Mouse (Mus musculus) CH12.LX (cell line): Measurements from ENCODE around the gene Prkag2. TPM values are rescaled to one million over a fixed set of nuclear protein-coding genes. Genes with fewer than 3 reads are reported as not detected.

Experiments
- DNase-seq: peaks from one replicate; pipeline ENCODE4 v3.0.0-alpha.2; 2013; ENCODE audit errors: extremely low read depth
- H3K27ac ChIP-seq: 2 replicates; pipeline ENCODE4 v1.5.1; 2012; ENCODE audit warnings: low read depth, mild to moderate bottlenecking, control low read depth, moderate library complexity; ENCODE audit not compliant: insufficient read depth
- H3K27me3 ChIP-seq: replicated peaks from 2 replicates; pipeline ENCODE3; 2012; ENCODE audit warnings: inconsistent platforms
- H3K36me3 ChIP-seq, 2 experiments: replicated peaks in 1 of 2; 2 replicates each; pipeline versions ENCODE3 to v1.6.1; 2012; ENCODE audit warnings: inconsistent platforms in 1 of 2, low read length in 1 of 2, mild to moderate bottlenecking in 1 of 2, mixed read lengths in 1 of 2, moderate library complexity in 1 of 2; ENCODE audit not compliant: control insufficient read depth in 1 of 2, insufficient read depth in 1 of 2
- H3K4me1 ChIP-seq, 2 experiments: 2 replicates each; pipeline ENCODE4 v1.6.1; 2012; ENCODE audit warnings: inconsistent platforms in 1 of 2, moderate library complexity in 1 of 2; ENCODE audit not compliant: insufficient read depth in 2 of 2, control insufficient read depth in 1 of 2
- H3K4me2 ChIP-seq: 2 replicates; pipeline ENCODE4 v1.6.1; 2012; ENCODE audit warnings: low read depth, mild to moderate bottlenecking, control low read depth; ENCODE audit not compliant: poor library complexity, insufficient read depth, severe bottlenecking
- H3K4me3 ChIP-seq, 3 experiments: fragments of 150-350 bp in 1 of 3; sonication (generic) in 1 of 3; replicated peaks in 1 of 3; 2 replicates each; pipeline versions ENCODE3 to v1.5.1; 2011 to 2012; ENCODE audit warnings: low read depth in 2 of 3, low read length in 2 of 3, mild to moderate bottlenecking in 2 of 3, moderate library complexity in 2 of 3, control low read depth in 1 of 3, improper control_type of control experiment in 1 of 3, inconsistent platforms in 1 of 3, mixed read lengths in 1 of 3; ENCODE audit not compliant: poor library complexity in 1 of 3
- H3K79me2 ChIP-seq: replicated peaks from 2 replicates; pipeline ENCODE4 v1.6.1; 2012; ENCODE audit warnings: mild to moderate bottlenecking, moderate library complexity; ENCODE audit not compliant: control insufficient read depth, poor library complexity, insufficient read depth, severe bottlenecking; ENCODE audit errors: extremely low read depth
- H3K9ac ChIP-seq: 2 replicates; pipeline ENCODE4 v1.6.1; 2012; ENCODE audit warnings: low read depth, mild to moderate bottlenecking, control low read depth, moderate library complexity; ENCODE audit not compliant: insufficient read depth
- H3K9me3 ChIP-seq: replicated peaks from 2 replicates; pipeline ENCODE3; 2012; ENCODE audit warnings: low read length, inconsistent platforms, mixed read lengths
- CHD2 ChIP-seq: IDR thresholded peaks from 2 replicates; pipeline ENCODE4 v1.6.1; 2011; ENCODE audit warnings: low read length, improper control_type of control experiment
- GABPA ChIP-seq: IDR thresholded peaks from 2 replicates; pipeline ENCODE4 v1.6.1; 2012; ENCODE audit warnings: low read depth, low read length, improper control_type of control experiment, inconsistent platforms; ENCODE audit not compliant: insufficient replicate concordance
- KAT2A ChIP-seq: IDR thresholded peaks from 2 replicates; pipeline ENCODE4 v1.6.1; 2012; ENCODE audit warnings: low read length, improper control_type of control experiment, inconsistent platforms; ENCODE audit not compliant: insufficient replicate concordance
- MAFK ChIP-seq: IDR thresholded peaks from 2 replicates; pipeline ENCODE4 v1.6.1; 2011; ENCODE audit warnings: low read length, improper control_type of control experiment; ENCODE audit not compliant: insufficient replicate concordance
- MAX ChIP-seq: IDR thresholded peaks from 2 replicates; pipeline ENCODE4 v1.6.1; 2011; ENCODE audit warnings: low read length, improper control_type of control experiment
- MAZ ChIP-seq: IDR thresholded peaks from 2 replicates; pipeline ENCODE4 v1.6.1; 2012; ENCODE audit warnings: low read depth, mild to moderate bottlenecking, inconsistent platforms, low read length, improper control_type of control experiment, moderate library complexity
- MYC ChIP-seq: IDR thresholded peaks from 2 replicates; pipeline ENCODE4 v1.6.1; 2011; ENCODE audit warnings: low read depth, mild to moderate bottlenecking, improper control_type of control experiment, low read length
- PAX5 ChIP-seq: IDR thresholded peaks from 2 replicates; pipeline ENCODE4 v1.6.1; 2012; ENCODE audit warnings: low read length, inconsistent platforms, mixed read lengths
- POLR2A ChIP-seq: IDR thresholded peaks from 2 replicates; pipeline ENCODE4 v1.6.1; 2011; ENCODE audit warnings: low read depth, mild to moderate bottlenecking, improper control_type of control experiment, low read length
- POLR2AphosphoS2 ChIP-seq: IDR thresholded peaks from 2 replicates; pipeline ENCODE4 v1.6.1; 2011; ENCODE audit warnings: low read depth, low read length, improper control_type of control experiment
- RAD21 ChIP-seq: IDR thresholded peaks from 2 replicates; pipeline ENCODE4 v1.6.1; 2011; ENCODE audit warnings: low read depth, mild to moderate bottlenecking, low read length, improper control_type of control experiment, moderate library complexity
- SMC3 ChIP-seq: IDR thresholded peaks from 2 replicates; pipeline ENCODE4 v1.6.1; 2011; ENCODE audit warnings: low read depth, low read length, improper control_type of control experiment
- TCF12 ChIP-seq: IDR thresholded peaks from 2 replicates; pipeline ENCODE4 v1.6.1; 2014; ENCODE audit warnings: low read depth, mild to moderate bottlenecking, inconsistent platforms, low read length, improper control_type of control experiment
- USF2 ChIP-seq: conservative IDR thresholded peaks from 2 replicates; pipeline ENCODE4 v1.6.1; 2011; ENCODE audit warnings: low read depth, low read length, improper control_type of control experiment
- ZC3H11A ChIP-seq: IDR thresholded peaks from 2 replicates; pipeline ENCODE4 v1.6.1; 2012; ENCODE audit warnings: low read depth, mild to moderate bottlenecking, inconsistent platforms, low read length, improper control_type of control experiment
- ZKSCAN1 ChIP-seq: IDR thresholded peaks from 2 replicates; pipeline ENCODE4 v1.6.1; 2012; ENCODE audit warnings: low read depth, inconsistent platforms, low read length, improper control_type of control experiment, borderline replicate concordance
- ZMIZ1 ChIP-seq: IDR thresholded peaks from 2 replicates; pipeline ENCODE4 v1.6.1; 2012; ENCODE audit warnings: low read depth, mild to moderate bottlenecking, inconsistent platforms, low read length, improper control_type of control experiment
- dilution Hi-C: fragments of 300-500 bp; cut with MboI; formaldehyde crosslinking; loops from 2 replicates; pipeline ENCODE4 v1.14.3; 2020; ENCODE audit warnings: low sequenced_read_pairs; ENCODE audit not compliant: extremely low pct_unique_long_range_greater_than_20kb, extremely low pct_ligation_motif_present
- in situ Hi-C: fragments of 300-500 bp; cut with MboI; formaldehyde crosslinking; loops from 3 replicates; pipeline ENCODE4 v1.14.3; 2019; ENCODE audit warnings: low sequenced_read_pairs, low pct_ligation_motif_present, low pct_unique_long_range_greater_than_20kb, mixed read lengths
- polyA plus RNA-seq: library from polyadenylated mRNA; unstranded; fragments of >175 nt; gene quantifications from 2 replicates; pipeline ENCODE4 v1.2.1, GENCODE M21; 2012; ENCODE audit warnings: low read depth; ENCODE audit not compliant: insufficient read length
- total RNA-seq, 2 experiments: library from RNA; depleted of rRNA; stranded (reverse); fragments of 300-350 nt in 1 of 2; fragments of >200 nt in 1 of 2; gene quantifications; 2 replicates each; pipeline ENCODE4 v1.2.3; 2012 to 2014

Prkag2 gene
- total and polyA plus RNA-seq, 3 experiments = 4.6 to 21.2 (median 8.8) TPM

- no peak for DNase-seq
- dilution Hi-C loops = no loop called here
- Histone ChIP-seq H3K27me3 (no peaks in the 10 kb centered on the region), H3K79me2 (no peaks in the 10 kb centered on the region), H3K9ac (no peak overlapping the region), H3K4me2 (no peak overlapping the region), H3K9me3 (peaks cover 9% of the 10 kb centered on the region), H3K4me1 (peaks cover 3 to 4% of the 10 kb centered on the region in 2 experiments; a peak in 2 of 4 replicates), H3K27ac (no peak overlapping the region)
- TF ChIP-seq ZKSCAN1 (no peak), USF2 (no peak), POLR2AphosphoS2 (no peak), MYC (no peak), POLR2A (no peak), SMC3 (no peak), ZC3H11A (no peak), MAX (no peak), MAFK (no peak)
- TF ChIP-seq, all 38 proteins: peak for 0
- no peaks in the 10 kb centered on the region for H3K36me3 ChIP-seq
- in situ Hi-C loops = no loop called here
- no peak overlapping the region for H3K4me3 ChIP-seq
These were observed 15.6 kb upstream of the Prkag2 start for GRCm38 (mm10) chr5:25115997-25116396.

- Histone ChIP-seq H3K4me3 (no peak overlapping the region), H3K36me3 (no peaks in the 10 kb centered on the region), H3K79me2 (no peaks in the 10 kb centered on the region), H3K9ac (no peak overlapping the region), H3K27me3 (no peaks in the 10 kb centered on the region), H3K27ac (no peak overlapping the region), H3K9me3 (peaks cover 9% of the 10 kb centered on the region), H3K4me2 (no peak overlapping the region), H3K4me1 (peaks cover 3 to 4% of the 10 kb centered on the region in 2 experiments; a peak in 2 of 4 replicates)
- dilution Hi-C loops (no loop called here), in situ Hi-C loops (no loop called here)
- DNase-seq = no peak
- TF ChIP-seq PAX5 = no peak
- TF ChIP-seq KAT2A = no peak
- no peak for TF ChIP-seq TCF12
- no peak for TF ChIP-seq ZMIZ1
- TF ChIP-seq POLR2A = no peak
- TF ChIP-seq CHD2 = no peak
- TF ChIP-seq MAX = no peak
- TF ChIP-seq RAD21 = no peak
These were observed 14.8 kb upstream of the Prkag2 start for GRCm38 (mm10) chr5:25115216-25115615.

DNA sequence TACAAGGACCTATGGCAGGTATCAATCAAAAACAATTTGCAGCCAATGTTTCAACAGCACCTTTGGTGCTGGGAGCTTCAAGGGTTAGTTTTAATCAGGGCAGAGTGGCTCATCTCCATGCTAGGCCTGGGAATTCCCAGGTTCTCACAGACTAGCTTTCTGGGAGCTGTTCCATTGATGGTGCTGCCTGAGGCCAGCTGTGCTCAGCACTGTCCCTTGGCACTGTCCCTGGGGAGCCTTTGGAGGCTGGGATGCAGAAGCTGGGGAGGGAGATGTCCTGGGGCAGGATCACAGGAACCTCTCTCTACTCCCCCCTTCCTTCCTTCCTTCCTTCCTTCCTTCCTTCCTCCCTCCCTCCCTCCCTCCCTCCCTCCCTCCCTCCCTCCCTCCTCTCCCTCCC lies 13.7 kb upstream of the Prkag2 start:
- peaks cover 9% of the 10 kb centered on the region for H3K9me3 ChIP-seq
- H3K27ac ChIP-seq = no peak overlapping the region
- H3K4me2 ChIP-seq = no peak overlapping the region
- no peaks in the 10 kb centered on the region for H3K36me3 ChIP-seq
- no peaks in the 10 kb centered on the region for H3K27me3 ChIP-seq
- no peak overlapping the region for H3K9ac ChIP-seq
- H3K4me3 ChIP-seq = no peak overlapping the region
- no peak for TF ChIP-seq RAD21
- no peak for TF ChIP-seq MAZ
- TF ChIP-seq GABPA = no peak
- TF ChIP-seq, all 38 proteins: peak for 0
- in situ Hi-C loops (no loop called here), dilution Hi-C loops (no loop called here)
- Histone ChIP-seq H3K4me1 (peaks cover 3 to 4% of the 10 kb centered on the region in 2 experiments; a peak in 2 of 4 replicates), H3K79me2 (no peaks in the 10 kb centered on the region)
- DNase-seq = no peak
